Mouse (Mus musculus): ENCODE measurements around the gene Npy. TPM values are rescaled to one million over a fixed set of nuclear protein-coding genes. Genes with fewer than 3 reads are reported as not detected.
A peak's percentile ranks its signal among the peaks of the same experiment; 100 is the strongest.

The Npy gene
- polyA plus RNA-seq, 1 experiment from 2014 or later, result 2.7 TPM

GRCm38 (mm10) chr6:49817183-49817582 is 5.3 kb upstream of the Npy start:
- no peak overlapping the region for H3K4me2 ChIP-seq
- H3K9me3 ChIP-seq (replicated peaks), result no peaks in the 10 kb centered on the region
- no peak for ATAC-seq (ENCODE audit: insufficient number of reproducible peaks, low FRiP score)
- H3K4me1 ChIP-seq (replicated peaks), result peaks cover 4% of the 10 kb centered on the region; the same call in 1 of the 2 replicates
- H3K27me3 ChIP-seq (replicated peaks), result peaks cover 46% of the 10 kb centered on the region
- H3K36me3 ChIP-seq, result no peaks in the 10 kb centered on the region
- 71% methylated on average over 5 of the region's 5 CpGs for WGBS
- H3K4me3 ChIP-seq, result no peak overlapping the region
- H3K27ac ChIP-seq (ENCODE audit: poor library complexity, severe bottlenecking), result no peak overlapping the region
- H3K9ac ChIP-seq, result no peak overlapping the region

- H3K36me3 ChIP-seq, result no peaks in the 10 kb centered on the region
- H3K4me3 ChIP-seq, result no peak overlapping the region
- no peaks in the 10 kb centered on the region for H3K9me3 ChIP-seq (replicated peaks)
- H3K4me2 ChIP-seq, result no peak overlapping the region
- WGBS, result 72% methylated on average over 6 of the region's 6 CpGs
- no peak overlapping the region for H3K27ac ChIP-seq (ENCODE audit: poor library complexity, severe bottlenecking)
- peaks cover 50% of the 10 kb centered on the region for H3K27me3 ChIP-seq (replicated peaks)
- ATAC-seq (ENCODE audit: insufficient number of reproducible peaks, low FRiP score), result no peak
- peaks cover 9% of the 10 kb centered on the region for H3K4me1 ChIP-seq (replicated peaks)
- H3K9ac ChIP-seq, result no peak overlapping the region
These were observed 4.9 kb upstream of the Npy start for GRCm38 (mm10) chr6:49817625-49818024.

GRCm38 (mm10) chr6:49822871-49823230 is 341 bp downstream of the Npy start:
- H3K27me3 ChIP-seq (replicated peaks), result peaks cover 76% of the 10 kb centered on the region
- under 1% methylated on average over 10 of the region's 10 CpGs for WGBS
- H3K4me2 ChIP-seq, result peak overlapping the region; percentile 98
- H3K4me3 ChIP-seq, result peak overlapping the region; percentile 60
- no peaks in the 10 kb centered on the region for H3K9me3 ChIP-seq (replicated peaks)
- no peaks in the 10 kb centered on the region for H3K36me3 ChIP-seq
- peaks cover 12% of the 10 kb centered on the region for H3K4me1 ChIP-seq (replicated peaks)
- H3K27ac ChIP-seq (ENCODE audit: poor library complexity, severe bottlenecking), result no peak overlapping the region
- H3K9ac ChIP-seq, result peak overlapping the region; percentile 67; the same call in 1 of the 2 replicates
- no peak for ATAC-seq (ENCODE audit: insufficient number of reproducible peaks, low FRiP score)

GRCm38 (mm10) chr6:49823371-49823770 is 861 bp downstream of the Npy start:
- Histone ChIP-seq H3K4me2 (peak overlapping the region; percentile 98; the same call in 1 of the 2 replicates), H3K27ac (ENCODE audit: poor library complexity, severe bottlenecking) (no peak overlapping the region), H3K9me3 (replicated peaks) (no peaks in the 10 kb centered on the region), H3K4me3 (no peak overlapping the region), H3K4me1 (replicated peaks) (peaks cover 12% of the 10 kb centered on the region), H3K9ac (no peak overlapping the region), H3K36me3 (no peaks in the 10 kb centered on the region), H3K27me3 (replicated peaks) (peaks cover 81% of the 10 kb centered on the region)
- no peak for ATAC-seq (ENCODE audit: insufficient number of reproducible peaks, low FRiP score)
- WGBS, result 12% methylated on average over 15 of the region's 15 CpGs

- H3K9me3 ChIP-seq (replicated peaks), result no peaks in the 10 kb centered on the region
- WGBS, result 13% methylated on average over 2 of the region's 2 CpGs
- peaks cover 79% of the 10 kb centered on the region for H3K27me3 ChIP-seq (replicated peaks)
These were observed 1.3 kb downstream of the Npy start for GRCm38 (mm10) chr6:49823821-49824220.

GRCm38 (mm10) chr6:49831579-49831978 is 9.1 kb downstream of the Npy start:
- H3K4me3 ChIP-seq, result no peak overlapping the region
- no peak overlapping the region for H3K27ac ChIP-seq (ENCODE audit: poor library complexity, severe bottlenecking)
- no peak overlapping the region for H3K4me2 ChIP-seq
- no peaks in the 10 kb centered on the region for H3K4me1 ChIP-seq (replicated peaks)
- H3K9ac ChIP-seq, result no peak overlapping the region
- H3K27me3 ChIP-seq (replicated peaks), result peaks cover 18% of the 10 kb centered on the region
- ATAC-seq (ENCODE audit: insufficient number of reproducible peaks, low FRiP score), result no peak
- WGBS, result 71% methylated on average over 2 of the region's 2 CpGs
- H3K9me3 ChIP-seq (replicated peaks), result no peaks in the 10 kb centered on the region
- no peaks in the 10 kb centered on the region for H3K36me3 ChIP-seq

More at GRCm38 (mm10) chr6:49823821-49824220, 1.3 kb downstream of the Npy start:
- Histone ChIP-seq H3K4me3 (no peak overlapping the region), H3K4me1 (replicated peaks) (peaks cover 12% of the 10 kb centered on the region), H3K27ac (ENCODE audit: poor library complexity, severe bottlenecking) (no peak overlapping the region), H3K4me2 (no peak overlapping the region), H3K36me3 (no peaks in the 10 kb centered on the region), H3K9ac (no peak overlapping the region)
- ATAC-seq (ENCODE audit: insufficient number of reproducible peaks, low FRiP score), result no peak

GRCm38 (mm10) chr6:49856830-49857229 is 34.3 kb downstream of the Npy start:
- no peaks in the 10 kb centered on the region for H3K9me3 ChIP-seq (replicated peaks)
- H3K9ac ChIP-seq, result no peak overlapping the region
- H3K27ac ChIP-seq (ENCODE audit: poor library complexity, severe bottlenecking), result no peak overlapping the region
- no peaks in the 10 kb centered on the region for H3K36me3 ChIP-seq
- no peak for ATAC-seq (ENCODE audit: insufficient number of reproducible peaks, low FRiP score)
- WGBS, result 59% methylated on average over 2 of the region's 2 CpGs
- H3K4me2 ChIP-seq, result no peak overlapping the region
- no peak overlapping the region for H3K4me3 ChIP-seq
- H3K4me1 ChIP-seq (replicated peaks), result 0 out of 2 replicates have a peak, but pooled peaks cover 4% of the 10 kb centered on the region
- no peaks in the 10 kb centered on the region for H3K27me3 ChIP-seq (replicated peaks)

GRCm38 (mm10) chr6:49867571-49867970 is 45.1 kb downstream of the Npy start:
- Histone ChIP-seq H3K4me1 (replicated peaks) (no peaks in the 10 kb centered on the region), H3K9me3 (replicated peaks) (no peaks in the 10 kb centered on the region), H3K9ac (no peak overlapping the region), H3K4me2 (no peak overlapping the region), H3K27me3 (replicated peaks) (no peaks in the 10 kb centered on the region), H3K36me3 (no peaks in the 10 kb centered on the region), H3K4me3 (no peak overlapping the region), H3K27ac (ENCODE audit: poor library complexity, severe bottlenecking) (no peak overlapping the region)
- 53% methylated on average over 6 of the region's 6 CpGs for WGBS
- ATAC-seq (ENCODE audit: insufficient number of reproducible peaks, low FRiP score), result no peak

GRCm38 (mm10) chr6:49871071-49871470 is 48.6 kb downstream of the Npy start:
- 89% methylated on average over 6 of the region's 6 CpGs for WGBS
- H3K4me2 ChIP-seq, result no peak overlapping the region
- H3K4me1 ChIP-seq (replicated peaks), result peaks cover 4% of the 10 kb centered on the region
- H3K27me3 ChIP-seq (replicated peaks), result no peaks in the 10 kb centered on the region
- H3K36me3 ChIP-seq, result no peaks in the 10 kb centered on the region
- no peak overlapping the region for H3K9ac ChIP-seq
- no peaks in the 10 kb centered on the region for H3K9me3 ChIP-seq (replicated peaks)
- ATAC-seq (ENCODE audit: insufficient number of reproducible peaks, low FRiP score), result no peak
- no peak overlapping the region for H3K4me3 ChIP-seq
- H3K27ac ChIP-seq (ENCODE audit: poor library complexity, severe bottlenecking), result no peak overlapping the region

- Histone ChIP-seq H3K4me2 (no peak overlapping the region), H3K27me3 (replicated peaks) (no peaks in the 10 kb centered on the region), H3K9ac (no peak overlapping the region), H3K9me3 (replicated peaks) (no peaks in the 10 kb centered on the region), H3K4me1 (replicated peaks) (peaks cover 4% of the 10 kb centered on the region), H3K4me3 (no peak overlapping the region), H3K27ac (ENCODE audit: poor library complexity, severe bottlenecking) (no peak overlapping the region), H3K36me3 (no peaks in the 10 kb centered on the region)
- ATAC-seq (ENCODE audit: insufficient number of reproducible peaks, low FRiP score), result no peak
- WGBS, result 75% methylated on average over 1 of the region's 1 CpGs
These were observed 51.0 kb downstream of the Npy start for GRCm38 (mm10) chr6:49873556-49873955.

- Histone ChIP-seq H3K9me3 (replicated peaks) (no peaks in the 10 kb centered on the region), H3K4me1 (replicated peaks) (peaks cover 4% of the 10 kb centered on the region), H3K27ac (ENCODE audit: poor library complexity, severe bottlenecking) (no peak overlapping the region), H3K27me3 (replicated peaks) (no peaks in the 10 kb centered on the region), H3K4me2 (no peak overlapping the region), H3K4me3 (no peak overlapping the region), H3K36me3 (no peaks in the 10 kb centered on the region), H3K9ac (no peak overlapping the region)
- ATAC-seq (ENCODE audit: insufficient number of reproducible peaks, low FRiP score), result no peak
- 75% methylated on average over 2 of the region's 2 CpGs for WGBS
These were observed 52.6 kb downstream of the Npy start for GRCm38 (mm10) chr6:49875160-49875559.

GRCm38 (mm10) chr6:49875791-49876190 is 53.3 kb downstream of the Npy start:
- H3K4me1 ChIP-seq (replicated peaks), result peaks cover 4% of the 10 kb centered on the region
- no peak overlapping the region for H3K9ac ChIP-seq
- ATAC-seq (ENCODE audit: insufficient number of reproducible peaks, low FRiP score), result no peak
- no peaks in the 10 kb centered on the region for H3K9me3 ChIP-seq (replicated peaks)
- H3K4me3 ChIP-seq, result no peak overlapping the region
- no peak overlapping the region for H3K4me2 ChIP-seq
- 63% methylated on average over 6 of the region's 6 CpGs for WGBS
- no peak overlapping the region for H3K27ac ChIP-seq (ENCODE audit: poor library complexity, severe bottlenecking)
- no peaks in the 10 kb centered on the region for H3K27me3 ChIP-seq (replicated peaks)
- no peaks in the 10 kb centered on the region for H3K36me3 ChIP-seq

Data from heart, embryonic 12.5 days (tissue).